Mouse (Mus musculus) MEL (cell line): ENCODE measurements around the gene 6820408C15Rik. TPM values are rescaled to one million over a fixed set of nuclear protein-coding genes. Genes with fewer than 3 reads are reported as not detected.

ENCODE experiments used
- DNase-seq: peaks from one replicate; pipeline ENCODE4 v3.0.0; 2011; ENCODE audit warnings: low read depth, low spot score
- H3K27ac ChIP-seq: 2 replicates; pipeline ENCODE4 v1.5.1; 2012; ENCODE audit warnings: low read depth, mild to moderate bottlenecking, control low read depth, low read length, moderate library complexity; ENCODE audit not compliant: control insufficient read depth
- H3K27me3 ChIP-seq, 2 experiments: fragments of 150-350 bp in 1 of 2; sonication (generic) in 1 of 2; 2 replicates each; pipeline ENCODE4 v1.6.1; 2012; ENCODE audit warnings: low read length in 2 of 2, mild to moderate bottlenecking in 2 of 2, improper control_type of control experiment in 1 of 2, moderate library complexity in 1 of 2; ENCODE audit not compliant: insufficient read depth in 2 of 2, control insufficient read depth in 1 of 2
- H3K36me3 ChIP-seq, 2 experiments: 2 replicates each; pipeline ENCODE4 v1.6.1; 2012 to 2014; ENCODE audit warnings: low read length in 2 of 2, improper control_type of control experiment in 1 of 2, inconsistent platforms in 1 of 2, mild to moderate bottlenecking in 1 of 2; ENCODE audit not compliant: insufficient read depth in 2 of 2, control insufficient read depth in 1 of 2
- H3K4me1 ChIP-seq, 2 experiments: fragments of 150-350 bp in 1 of 2; sonication (generic) in 1 of 2; 2 replicates each; pipeline ENCODE4 v1.6.1; 2012; ENCODE audit warnings: low read length in 2 of 2, improper control_type of control experiment in 1 of 2, mild to moderate bottlenecking in 1 of 2; ENCODE audit not compliant: insufficient read depth in 2 of 2, control insufficient read depth in 1 of 2
- H3K4me3 ChIP-seq, 2 experiments: fragments of 150-350 bp in 1 of 2; sonication (generic) in 1 of 2; 2 replicates each; pipeline ENCODE4 v1.5.1; 2012; ENCODE audit warnings: low read depth in 2 of 2, low read length in 2 of 2, mild to moderate bottlenecking in 2 of 2, moderate library complexity in 2 of 2, control low read depth in 1 of 2, improper control_type of control experiment in 1 of 2; ENCODE audit not compliant: control insufficient read depth in 1 of 2, insufficient read depth in 1 of 2
- H3K79me2 ChIP-seq: 2 replicates; pipeline ENCODE4 v1.6.1; 2012; ENCODE audit warnings: mild to moderate bottlenecking, low read length, moderate library complexity; ENCODE audit not compliant: control insufficient read depth, poor library complexity, insufficient read depth
- H3K9ac ChIP-seq: 2 replicates; pipeline ENCODE4 v1.6.1; 2012; ENCODE audit warnings: low read depth, mild to moderate bottlenecking, control low read depth, low read length, moderate library complexity; ENCODE audit not compliant: control insufficient read depth, poor library complexity, severe bottlenecking
- H3K9me3 ChIP-seq: fragments of 150-350 bp; sonication (generic); replicated peaks from 2 replicates; pipeline ENCODE4 v1.6.1; 2012; ENCODE audit warnings: mild to moderate bottlenecking, low read length, improper control_type of control experiment, moderate library complexity; ENCODE audit not compliant: insufficient read depth
- BHLHE40 ChIP-seq: IDR thresholded peaks from 2 replicates; pipeline ENCODE4 v1.6.1; 2012; ENCODE audit warnings: low read depth, mild to moderate bottlenecking, inconsistent platforms, low read length, improper control_type of control experiment, borderline replicate concordance
- CHD1 ChIP-seq: IDR thresholded peaks from 2 replicates; pipeline ENCODE4 v1.6.1; 2012; ENCODE audit warnings: low read depth, mild to moderate bottlenecking, inconsistent platforms, low read length, improper control_type of control experiment
- CHD2 ChIP-seq: IDR thresholded peaks from 2 replicates; pipeline ENCODE4 v1.6.1; 2011; ENCODE audit warnings: low read length, improper control_type of control experiment
- CTCF ChIP-seq, 3 experiments: IDR thresholded peaks in 2 of 3; conservative IDR thresholded peaks in 1 of 3; 2 replicates each; pipeline ENCODE4 v1.5.1; 2011 to 2012; ENCODE audit warnings: low read length in 3 of 3, low read depth in 2 of 3, mild to moderate bottlenecking in 2 of 3, improper control_type of control experiment in 1 of 3, inconsistent platforms in 1 of 3, mixed read lengths in 1 of 3, moderate library complexity in 1 of 3; ENCODE audit not compliant: control insufficient read depth in 1 of 3, insufficient read depth in 1 of 3, poor library complexity in 1 of 3, severe bottlenecking in 1 of 3
- E2F4 ChIP-seq: IDR thresholded peaks from 2 replicates; pipeline ENCODE4 v1.6.1; 2011; ENCODE audit warnings: low read depth, low read length, improper control_type of control experiment, borderline replicate concordance
- ELF1 ChIP-seq: IDR thresholded peaks from 2 replicates; pipeline ENCODE4 v1.6.1; 2014; ENCODE audit warnings: low read depth, mild to moderate bottlenecking, inconsistent platforms, low read length, improper control_type of control experiment, moderate library complexity
- EP300 ChIP-seq, 2 experiments: IDR thresholded peaks; 2 replicates each; pipeline ENCODE4 v1.6.1; 2011; ENCODE audit warnings: improper control_type of control experiment in 2 of 2, low read length in 2 of 2, low read depth in 1 of 2, mild to moderate bottlenecking in 1 of 2
- GATA1 ChIP-seq: IDR thresholded peaks from 2 replicates; pipeline ENCODE4 v1.6.1; 2011; ENCODE audit warnings: low read depth, low read length, improper control_type of control experiment
- HCFC1 ChIP-seq: IDR thresholded peaks from 2 replicates; pipeline ENCODE4 v1.6.1; 2012; ENCODE audit warnings: low read depth, mild to moderate bottlenecking, inconsistent platforms, low read length, improper control_type of control experiment, moderate library complexity
- KAT2A ChIP-seq: conservative IDR thresholded peaks from 2 replicates; pipeline ENCODE4 v1.6.1; 2012; ENCODE audit warnings: low read depth, low read length, improper control_type of control experiment, inconsistent platforms
- MAZ ChIP-seq: IDR thresholded peaks from 2 replicates; pipeline ENCODE4 v1.6.1; 2012; ENCODE audit warnings: low read depth, mild to moderate bottlenecking, inconsistent platforms, low read length, improper control_type of control experiment
- MEF2A ChIP-seq: IDR thresholded peaks from 2 replicates; pipeline ENCODE4 v1.6.1; 2014; ENCODE audit warnings: low read depth, mild to moderate bottlenecking, inconsistent platforms, low read length, improper control_type of control experiment; ENCODE audit not compliant: poor library complexity, insufficient replicate concordance, severe bottlenecking; ENCODE audit errors: extremely low read depth
- MXI1 ChIP-seq: IDR thresholded peaks from 2 replicates; pipeline ENCODE4 v1.6.1; 2011; ENCODE audit warnings: mild to moderate bottlenecking, low read depth, low read length, improper control_type of control experiment
- MYB ChIP-seq: IDR thresholded peaks from 2 replicates; pipeline ENCODE4 v1.6.1; 2011; ENCODE audit warnings: mild to moderate bottlenecking, low read depth, low read length, improper control_type of control experiment
- NELFE ChIP-seq: IDR thresholded peaks from 2 replicates; pipeline ENCODE4 v1.6.1; 2011; ENCODE audit warnings: low read depth, low read length, improper control_type of control experiment
- NRF1 ChIP-seq: IDR thresholded peaks from 2 replicates; pipeline ENCODE4 v1.6.1; 2014; ENCODE audit warnings: low read depth, mild to moderate bottlenecking, inconsistent platforms, low read length, improper control_type of control experiment, moderate library complexity; ENCODE audit not compliant: poor library complexity, insufficient read depth, severe bottlenecking
- POLR2A ChIP-seq, 2 experiments: IDR thresholded peaks; 2 replicates each; pipeline ENCODE4 v1.6.1; 2011 to 2012; ENCODE audit warnings: low read length in 2 of 2, mild to moderate bottlenecking in 2 of 2, control low read depth in 1 of 2, improper control_type of control experiment in 1 of 2, low read depth in 1 of 2, moderate library complexity in 1 of 2; ENCODE audit not compliant: control insufficient read depth in 1 of 2, insufficient read depth in 1 of 2, poor library complexity in 1 of 2
- POLR2AphosphoS2 ChIP-seq: IDR thresholded peaks from 2 replicates; pipeline ENCODE4 v1.6.1; 2011; ENCODE audit warnings: low read length, improper control_type of control experiment
- RAD21 ChIP-seq: IDR thresholded peaks from 2 replicates; pipeline ENCODE4 v1.6.1; 2011; ENCODE audit warnings: mild to moderate bottlenecking, low read depth, low read length, improper control_type of control experiment
- RCOR1 ChIP-seq: IDR thresholded peaks from 2 replicates; pipeline ENCODE4 v1.6.1; 2012; ENCODE audit warnings: low read depth, mild to moderate bottlenecking, inconsistent platforms, low read length, improper control_type of control experiment
- SIN3A ChIP-seq: IDR thresholded peaks from 2 replicates; pipeline ENCODE4 v1.6.1; 2012; ENCODE audit warnings: low read length, improper control_type of control experiment, inconsistent platforms
- TBP ChIP-seq: IDR thresholded peaks from 2 replicates; pipeline ENCODE4 v1.8.0; 2011; ENCODE audit warnings: low read depth, low read length, improper control_type of control experiment
- TCF12 ChIP-seq: IDR thresholded peaks from 2 replicates; pipeline ENCODE4 v1.6.1; 2014; ENCODE audit warnings: low read depth, mild to moderate bottlenecking, inconsistent platforms, low read length, improper control_type of control experiment, moderate library complexity
- UBTF ChIP-seq: IDR thresholded peaks from 2 replicates; pipeline ENCODE4 v1.6.1; 2012; ENCODE audit warnings: low read depth, mild to moderate bottlenecking, inconsistent platforms, low read length, improper control_type of control experiment, moderate library complexity, borderline replicate concordance; ENCODE audit not compliant: insufficient read depth
- ZC3H11A ChIP-seq: IDR thresholded peaks from 2 replicates; pipeline ENCODE4 v1.6.1; 2012; ENCODE audit warnings: low read depth, mild to moderate bottlenecking, inconsistent platforms, low read length, improper control_type of control experiment
- ZKSCAN1 ChIP-seq: IDR thresholded peaks from 2 replicates; pipeline ENCODE4 v1.6.1; 2012; ENCODE audit warnings: low read depth, mild to moderate bottlenecking, inconsistent platforms, low read length, improper control_type of control experiment, moderate library complexity
- ZMIZ1 ChIP-seq: IDR thresholded peaks from 2 replicates; pipeline ENCODE4 v1.6.1; 2012; ENCODE audit warnings: low read depth, mild to moderate bottlenecking, inconsistent platforms, low read length, improper control_type of control experiment, moderate library complexity
- polyA plus RNA-seq, 2 experiments: library from polyadenylated mRNA; stranded (reverse) in 1 of 2; unstranded in 1 of 2; fragments of >175 nt in 1 of 2; fragments of >200 nt in 1 of 2; gene quantifications; 2 replicates each; pipeline versions ENCODE4 v1.2.1 to v1.2.4; 2012; ENCODE audit warnings: low replicate concordance in 2 of 2, low read depth in 1 of 2; ENCODE audit not compliant: insufficient read length in 2 of 2, insufficient read depth in 1 of 2, missing spikeins in 1 of 2
- total RNA-seq: library from RNA; depleted of rRNA; stranded (reverse); fragments of 300-350 nt; gene quantifications from 2 replicates; pipeline ENCODE4 v1.2.3, GENCODE M21; 2012

6820408C15Rik gene
- total and polyA plus RNA-seq, 3 experiments = 0.08 to 0.31 TPM; not detected in 1

GRCm38 (mm10) chr2:152436405-152436901 is 21.1 kb downstream of the 6820408C15Rik start:
- Histone ChIP-seq H3K27ac (no peak overlapping the region), H3K9ac (no peak overlapping the region), H3K79me2 (no peaks in the 10 kb centered on the region), H3K4me1 (peaks cover 6 to 12% of the 10 kb centered on the region in 2 experiments; a peak in 2 of 4 replicates), H3K27me3 (no peaks in the 10 kb centered on the region; a peak in 1 of 4 replicates), H3K36me3 (peaks cover 0 to 2% of the 10 kb centered on the region in 2 experiments; a peak in 2 of 4 replicates), H3K9me3 (no peaks in the 10 kb centered on the region), H3K4me3 (no peak overlapping the region)
- TF ChIP-seq ELF1 (no peak), ZKSCAN1 (no peak), TBP (no peak), BHLHE40 (no peak), NELFE (no peak), EP300 (IDR thresholded peaks at IDR 0.05; ENCODE audit: low read depth in 1 of 2, low read length in 2 of 2) (no peak), TCF12 (no peak), UBTF (no peak), CHD1 (no peak), KAT2A (no peak), POLR2A (IDR thresholded peaks at IDR 0.05; ENCODE audit: control insufficient read depth in 1 of 2, insufficient read depth in 1 of 2, low read depth in 1 of 2, low read length in 2 of 2, poor library complexity in 1 of 2) (no peak), MYB (no peak), MXI1 (no peak)
- DNase-seq = peak; percentile 46

DNA sequence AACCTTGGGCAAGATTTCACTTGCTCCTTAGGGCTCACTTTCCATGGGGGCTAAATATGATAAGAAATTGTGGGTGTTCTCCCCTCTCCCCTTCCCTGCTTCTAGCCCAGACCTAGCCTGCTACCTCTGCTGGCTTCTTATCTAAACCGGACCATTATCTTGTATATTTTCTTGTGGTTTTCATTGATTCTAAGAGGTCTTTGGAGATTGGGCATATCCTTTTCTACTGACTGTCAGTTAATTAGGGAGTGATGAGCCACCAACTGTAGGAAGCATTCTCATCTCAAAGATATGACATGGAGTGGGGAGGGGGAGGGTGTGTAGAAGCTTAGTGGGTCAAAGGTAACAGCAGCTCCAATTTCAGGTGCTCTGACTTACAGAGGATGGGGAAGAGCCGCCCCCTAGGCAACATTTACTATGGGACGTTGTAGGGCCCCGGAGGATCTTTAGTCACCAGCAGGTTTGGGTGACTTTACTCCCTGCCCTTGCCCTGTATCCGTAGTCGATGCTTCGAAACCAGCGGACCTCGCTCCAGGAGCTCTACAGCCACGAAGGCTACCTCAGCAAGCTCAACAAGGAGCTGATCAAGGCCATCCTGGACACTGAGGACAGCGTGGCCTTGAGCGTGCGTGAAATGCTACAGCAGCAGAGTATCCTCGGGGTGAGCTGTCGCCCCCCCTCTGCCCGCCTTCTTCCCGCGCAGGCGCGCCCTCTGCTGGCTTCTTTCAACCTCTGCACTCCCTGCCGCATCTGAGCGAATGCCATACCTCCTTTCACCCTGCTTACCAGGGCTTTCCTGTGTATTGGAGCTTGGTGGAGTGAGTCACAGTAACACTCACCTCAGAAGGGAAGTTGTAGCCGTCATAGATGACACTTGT is 21.8 kb downstream of the 6820408C15Rik start:
- Histone ChIP-seq H3K27ac (peak overlapping the region; percentile 13; the same call in 1 of the 2 replicates), H3K9me3 (no peaks in the 10 kb centered on the region), H3K4me3 (peak overlapping the region; percentile 24 to 50; a peak in 3 of 4 replicates), H3K27me3 (no peaks in the 10 kb centered on the region; a peak in 1 of 4 replicates), H3K36me3 (peaks cover 0 to 2% of the 10 kb centered on the region in 2 experiments; a peak in 2 of 4 replicates), H3K9ac (peak overlapping the region; percentile 50), H3K79me2 (no peaks in the 10 kb centered on the region), H3K4me1 (peaks cover 6 to 12% of the 10 kb centered on the region in 2 experiments; a peak in 2 of 4 replicates)
- peak; percentile 89 for DNase-seq
- TF ChIP-seq POLR2AphosphoS2 (no peak), E2F4 (no peak), ELF1 (no peak), MEF2A (no peak), MAZ (peak; percentile 84), EP300 (IDR thresholded peaks at IDR 0.05; ENCODE audit: low read depth in 1 of 2, low read length in 2 of 2) (peak; percentile 39 to 77; a peak in 3 of 4 replicates), TCF12 (peak; percentile 59; the same call in 1 of the 2 replicates), ZKSCAN1 (no peak), RAD21 (peak; percentile 52), TBP (no peak), CHD2 (no peak), SIN3A (no peak), CTCF (IDR thresholded peaks at IDR 0.05 in 2 of 3, conservative IDR thresholded peaks at IDR 0.05 in 1 of 3; ENCODE audit: control insufficient read depth in 1 of 3, insufficient read depth in 1 of 3, low read depth in 2 of 3, low read length in 3 of 3, poor library complexity in 1 of 3, severe bottlenecking in 1 of 3) (peak; percentile 86 to 97 (median 93)), NRF1 (0 out of 2 replicates have a peak, but pooled peaks have one; percentile 42), ZMIZ1 (no peak), ZC3H11A (no peak), HCFC1 (no peak), NELFE (no peak), POLR2A (IDR thresholded peaks at IDR 0.05; ENCODE audit: control insufficient read depth in 1 of 2, insufficient read depth in 1 of 2, low read depth in 1 of 2, low read length in 2 of 2, poor library complexity in 1 of 2) (no peak), GATA1 (peak; percentile 63; the same call in 1 of the 2 replicates), MYB (peak; percentile 54; the same call in 1 of the 2 replicates), RCOR1 (peak; percentile 81)
